9 mouse cellular contexts compared by ENCODE assay signal in the genomic region with DNA sequence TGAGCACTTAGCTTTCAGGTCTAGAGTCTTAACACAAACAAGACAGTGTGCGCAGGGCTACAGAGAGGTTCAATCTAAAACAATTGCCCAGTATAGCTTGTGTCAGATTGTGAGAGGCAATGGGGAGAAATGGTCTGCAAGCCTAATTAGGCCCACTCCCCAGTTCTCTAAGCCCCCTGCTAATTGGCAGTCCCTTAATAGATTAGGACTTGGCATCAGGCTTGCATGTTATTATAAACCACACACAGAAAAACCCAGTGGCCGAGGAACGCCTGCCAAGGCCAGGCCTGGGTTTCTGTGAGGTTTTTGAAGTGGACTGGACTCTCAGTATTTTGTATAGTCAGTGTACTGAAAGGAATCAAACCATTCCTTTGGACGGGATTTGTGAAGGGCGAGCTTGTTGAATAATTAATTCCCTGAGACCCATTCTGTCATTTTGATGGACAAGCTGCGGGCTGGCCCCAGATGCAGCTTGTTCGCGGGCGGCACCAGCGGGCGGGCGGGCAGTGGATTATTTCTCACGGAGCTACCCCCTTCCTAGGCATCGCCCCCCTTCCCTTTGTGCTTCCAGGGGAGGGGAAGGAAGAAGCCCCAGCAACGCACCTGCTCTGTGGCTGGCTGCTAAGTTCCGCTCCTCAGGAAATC. TPM values are rescaled to one million over a fixed set of nuclear protein-coding genes. Genes with fewer than 3 reads are reported as not detected.
DNase-seq lines count a peak whose midpoint lies in the region; ATAC-seq and TF ChIP-seq lines count a peak whose summit lies in the region.
"Had no signal": no experiment of that assay in that cellular context is flagged by ENCODE, and none has a peak within 500 bp of the region (broad histone marks: within the 10 kb centered on the region; RNA-seq: fewer than 3 reads in every experiment).

No protein-coding gene starts in this region.

- H3K27me3 ChIP-seq in heart, postnatal 0 days (ENCODE audit: control insufficient read depth, insufficient read depth, low read length): no peaks in the 10 kb centered on the region
- no peaks in the 10 kb centered on the region for H3K27me3 ChIP-seq in forebrain, embryonic 15.5 days
- H3K27me3 ChIP-seq: limb, embryonic 13.5 days had no signal

- no peak overlapping the region for H3K9ac ChIP-seq in heart, postnatal 0 days (replicated peaks; ENCODE audit: low read depth, low read length)
- no peak overlapping the region for H3K9ac ChIP-seq in forebrain, embryonic 15.5 days (replicated peaks)
- H3K9ac ChIP-seq: limb, embryonic 13.5 days had no signal

- peaks cover 24% of the 10 kb centered on the region for H3K4me1 ChIP-seq in heart, postnatal 0 days (ENCODE audit: control insufficient read depth, insufficient read depth)
- peaks cover 68% of the 10 kb centered on the region for H3K4me1 ChIP-seq in forebrain, embryonic 15.5 days

- intact Hi-C loops in heart, postnatal 14 days (cut with DNase I): no loop called here

- no peak for TF ChIP-seq CTCF in heart, postnatal 0 days (IDR thresholded peaks at IDR 0.05; ENCODE audit: low read depth)

- no peak for ATAC-seq in heart, postnatal 0 days (ENCODE audit: insufficient read depth, low read depth)
- peak; percentile 94 for ATAC-seq in forebrain, embryonic 15.5 days (replicated peaks)
- ATAC-seq in megakaryocyte, adult 5-6 weeks (ENCODE audit: poor library complexity, severe bottlenecking): no peak

- H3K36me3 ChIP-seq in heart, postnatal 0 days (replicated peaks; ENCODE audit: control insufficient read depth, insufficient read depth, low read length): 0 out of 2 replicates have a peak, but pooled peaks cover 5% of the 10 kb centered on the region
- no peaks in the 10 kb centered on the region for H3K36me3 ChIP-seq in forebrain, embryonic 15.5 days

- DNase-seq in heart, postnatal 0 days (ENCODE audit: low spot score): no peak
- DNase-seq in heart, postnatal 14 days: no peak
- DNase-seq in left cerebral cortex, adult 9 months (ENCODE audit: low spot score in 2 of 2): peak; percentile 46 to 65
- peak; percentile 84 to 90 for DNase-seq in right cerebral cortex, postnatal 10 days (ENCODE audit: low spot score in 2 of 2)
- no peak for DNase-seq in adrenal gland, adult 8-10 months
- DNase-seq in thymus, postnatal 36 days: no peak

- H3K27ac ChIP-seq in heart, postnatal 0 days (ENCODE audit: low read depth): 0 out of 2 replicates have a peak overlapping the region, but pooled peaks have one; percentile 0
- H3K27ac ChIP-seq in forebrain, embryonic 15.5 days (replicated peaks): peak overlapping the region; percentile 94
- H3K27ac ChIP-seq: limb, embryonic 13.5 days had no signal

- no peaks in the 10 kb centered on the region for H3K9me3 ChIP-seq in heart, postnatal 0 days (replicated peaks; ENCODE audit: control insufficient read depth, low read length)
- H3K9me3 ChIP-seq in forebrain, embryonic 15.5 days: no peaks in the 10 kb centered on the region
- H3K9me3 ChIP-seq: limb, embryonic 13.5 days had no signal

- no peak overlapping the region for H3K4me3 ChIP-seq in heart, postnatal 0 days (ENCODE audit: low read depth, low read length)
- H3K4me3 ChIP-seq in forebrain, embryonic 15.5 days: no peak overlapping the region
- H3K4me3 ChIP-seq: limb, embryonic 13.5 days had no signal

- TF ChIP-seq EP300 in heart, postnatal 0 days (IDR thresholded peaks at IDR 0.05; ENCODE audit: low read depth): no peak

- no peak overlapping the region for H3K4me2 ChIP-seq in heart, postnatal 0 days (ENCODE audit: low read depth, low read length)
- peak overlapping the region; percentile 22 for H3K4me2 ChIP-seq in forebrain, embryonic 15.5 days (replicated peaks)
- H3K4me2 ChIP-seq: limb, embryonic 13.5 days had no signal

- WGBS in heart, postnatal 0 days: 64% methylated on average over 16 of the region's 16 CpGs
- 6% methylated on average over 15 of the region's 16 CpGs for WGBS in forebrain, embryonic 15.5 days

RNA-seq across cellular contexts. Expression of gene Plpp3, which starts 24.0 kb away (rescaled TPM):
- 57.0 and 65.5 TPM in 2 replicates for total RNA-seq in heart, postnatal 0 days (2014; rRNA removed; ENCODE audit: low replicate concordance)
- 56.4 and 64.1 TPM in 2 replicates for polyA plus RNA-seq in heart, postnatal 0 days (2015; fragmentation: Nextera tagmentation; extraction: Ambion mirVana)
- total RNA-seq in heart, postnatal 14 days (2021): 10 to 100 TPM; 78.5 to 81.2 TPM
- polyA plus RNA-seq in forebrain, embryonic 15.5 days (2015; fragmentation: Nextera tagmentation; extraction: Ambion mirVana): 74.4 and 75.6 TPM in 2 replicates
- total RNA-seq in megakaryocyte, adult 5-6 weeks (2015): 0.29 and 0.48 TPM in 2 replicates
- 0.29 and 0.37 TPM in 2 replicates for total RNA-seq in megakaryocyte, adult 5-6 weeks (2017)
- 100 to 1,000 TPM; 211 to 349 (median 255) TPM for total RNA-seq in adrenal gland, adult 8-10 months (2022)

Comparison
In these comparisons a context has a peak if more than half of its experiments do, and no peak if none do; other contexts are left out.
1. DNase-seq: peak in left cerebral cortex, adult 9 months (2 of 2) and right cerebral cortex, postnatal 10 days (2 of 2); none in heart, postnatal 0 days (single experiment), heart, postnatal 14 days (0 of 2), adrenal gland, adult 8-10 months (single experiment) and thymus, postnatal 36 days (0 of 2).
2. RNA of gene Plpp3, which starts 24.0 kb away (total RNA-seq): 211 to 349 TPM in adrenal gland, adult 8-10 months, 78.5 to 81.2 TPM in heart, postnatal 14 days and 57.0 to 65.5 TPM in heart, postnatal 0 days; 0.29 to 0.48 TPM in megakaryocyte, adult 5-6 weeks; every median in the first group is over 10 times any median in the second.